Mouse (Mus musculus) adrenal gland, postnatal 10 days (tissue): ENCODE data around the gene Shisa4. TPM values are rescaled to one million over a fixed set of nuclear protein-coding genes. Genes with fewer than 3 reads are reported as not detected.
"Not testable (repeated sequence)": the region's sequence is repeated elsewhere in the genome, so short reads cannot be mapped to it uniquely, and the experiment has no call there.

Source experiments
- DNase-seq: peaks from one replicate; pipeline ENCODE4 v3.0.0; 2021; ENCODE audit warnings: mixed read lengths
- long read RNA-seq, 2 experiments: library from polyadenylated mRNA; stranded (forward); transcript quantifications; one replicate each; pipeline ENCODE4 v2.0.0; 2021
- total RNA-seq, 2 experiments: library from RNA; stranded (reverse); gene quantifications; 2 replicates each; pipeline ENCODE4 v1.2.3; 2021

The Shisa4 gene
- total RNA-seq: 10 to 100 TPM; 13.9 to 31.8 TPM
- long read RNA-seq, experiment 1, transcript Shisa4-201 (5 exons, 1,763 nt): major isoform, 8 of 16 reads
- long read RNA-seq, experiment 1, partial matches to known transcripts: 5 of 16 reads
- long read RNA-seq, experiment 1, other reads (novel, unspliced or antisense): 2 of 16 reads
- long read RNA-seq, experiment 2, transcript Shisa4-201 (5 exons, 1,763 nt): major isoform, 14 of 14 reads
- long read RNA-seq, experiment 2, partial matches to known transcripts: 0 of 14 reads
- long read RNA-seq, experiment 2, other reads (novel, unspliced or antisense): 0 of 14 reads

GRCm38 (mm10) chr1:135374868-135375581, at the start of gene Shisa4:
TSS of gene Shisa4 (minus strand) at chr1:135375237.
- peak; percentile 79 for DNase-seq

- no peak for DNase-seq
These were observed 47.7 kb upstream of the Shisa4 start for GRCm38 (mm10) chr1:135422772-135423171.

GRCm38 (mm10) chr1:135413996-135414395, 39.0 kb upstream of the Shisa4 start:
- DNase-seq: peak; percentile 51

- DNase-seq: no peak
These were observed 37.1 kb upstream of the Shisa4 start for GRCm38 (mm10) chr1:135412130-135412529.

DNA sequence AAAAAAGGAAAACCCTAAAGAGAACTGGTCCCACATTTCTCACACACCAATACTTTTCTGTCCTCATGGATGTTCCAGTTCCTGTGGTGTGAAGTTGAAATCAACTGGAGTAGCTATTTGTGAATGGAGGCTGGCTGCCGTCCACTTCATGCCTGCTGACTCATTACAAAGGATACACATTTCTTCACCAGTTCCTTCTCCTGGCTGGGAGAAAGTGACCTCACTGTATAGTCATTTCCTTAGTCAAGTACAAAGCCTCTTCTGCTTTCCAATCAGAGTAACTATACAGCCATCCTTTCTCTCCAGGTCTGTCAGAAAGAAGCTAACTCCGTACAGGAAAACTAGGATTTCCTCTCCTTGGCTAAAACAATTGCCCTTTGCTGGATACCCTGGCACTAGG, 35.9 kb upstream of the Shisa4 start:
- peak; percentile 67 for DNase-seq

- no peak for DNase-seq
These were observed 33.9 kb upstream of the Shisa4 start for GRCm38 (mm10) chr1:135408973-135409372.

DNA sequence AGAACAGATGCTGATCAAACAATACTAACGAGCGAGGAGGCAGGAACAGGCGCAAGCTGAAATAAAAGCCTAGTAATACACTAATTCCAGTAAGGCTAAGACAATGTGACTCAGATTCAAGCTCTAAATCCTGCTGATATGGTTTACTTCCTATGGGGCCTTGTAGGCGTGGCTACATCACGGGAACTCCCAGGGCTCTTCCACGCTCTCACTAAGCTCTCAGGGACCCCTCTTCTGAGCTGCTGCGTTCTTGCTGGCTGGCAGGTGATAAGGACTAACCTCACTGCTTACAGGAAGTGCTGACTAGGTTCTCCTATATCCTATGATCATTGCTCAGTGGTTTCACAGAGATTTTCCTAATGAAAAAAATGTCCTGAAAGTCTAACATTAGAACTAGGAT, 30.3 kb upstream of the Shisa4 start:
- DNase-seq: no peak

DNA sequence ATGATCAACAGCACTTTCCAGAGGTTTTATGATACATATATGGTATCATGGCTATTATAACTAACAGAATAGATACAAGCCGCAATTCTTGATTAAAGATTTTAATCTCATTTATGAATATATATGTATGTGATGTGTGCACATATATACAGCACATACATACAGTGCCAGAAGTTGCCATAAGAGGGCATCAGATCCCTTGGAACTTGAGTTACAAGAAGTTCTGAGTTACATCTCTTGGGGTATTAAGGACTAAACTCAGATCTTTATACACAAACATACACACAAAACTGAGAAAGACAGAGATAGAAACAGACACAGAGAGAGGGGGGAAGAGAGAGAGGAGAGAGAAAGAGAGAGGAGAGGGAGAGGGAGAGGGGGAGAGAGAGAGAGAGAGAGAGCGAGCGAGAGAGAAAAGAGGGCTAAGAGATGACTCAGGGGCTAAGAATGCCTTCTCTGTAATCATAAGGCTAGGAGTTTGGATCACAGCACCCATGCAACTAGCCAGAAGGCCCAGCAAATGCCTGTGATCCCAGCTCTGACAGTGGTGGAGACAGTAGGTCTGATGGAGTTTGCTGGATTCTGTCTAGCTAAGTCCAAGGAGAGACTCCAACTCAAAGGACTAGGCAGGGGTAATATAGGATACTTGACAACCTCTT, 26.5 kb upstream of the Shisa4 start:
- DNase-seq: no peak

GRCm38 (mm10) chr1:135399466-135399865, 24.4 kb upstream of the Shisa4 start:
- no peak for DNase-seq

DNA sequence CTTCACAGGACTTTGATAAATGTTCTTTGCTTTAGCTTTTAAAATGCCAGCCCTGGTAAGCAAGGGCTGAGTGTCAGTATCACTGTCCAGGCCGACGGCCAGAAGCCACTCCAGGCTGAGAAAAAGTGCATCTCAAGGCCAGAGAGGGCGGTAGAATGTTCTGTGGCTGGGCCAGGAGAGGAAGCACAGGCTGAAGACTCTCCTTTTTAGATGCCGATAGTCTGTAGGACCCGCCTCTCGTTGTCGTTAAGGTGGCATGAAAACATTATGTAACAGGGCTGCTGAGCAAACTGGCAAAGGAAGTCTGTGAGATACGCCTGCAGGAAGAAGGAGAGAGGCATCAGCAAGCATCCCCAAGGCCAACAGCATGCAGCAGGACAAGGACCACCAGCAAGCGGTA, 10.1 kb upstream of the Shisa4 start:
- no peak for DNase-seq

DNA sequence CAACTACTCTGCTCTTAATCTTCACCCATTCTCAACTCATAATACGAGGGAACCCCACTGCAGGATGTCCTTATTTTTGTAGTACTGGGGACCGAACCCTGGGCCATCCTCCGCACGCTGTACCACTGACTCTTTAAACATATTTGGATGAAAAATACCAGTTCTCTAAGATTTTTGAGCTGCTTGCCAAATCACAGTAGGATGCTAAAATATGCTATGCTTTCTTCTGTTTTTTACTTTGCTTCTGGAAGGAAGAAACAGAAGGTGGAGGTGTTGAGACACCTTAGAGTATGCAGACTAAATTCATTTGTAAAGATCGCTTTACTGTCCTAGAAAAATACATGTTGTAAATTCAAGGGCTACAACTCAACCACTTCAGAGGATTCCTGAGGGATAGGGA, 9.1 kb upstream of the Shisa4 start:
- no peak for DNase-seq

- not testable (repeated sequence) for DNase-seq
These were observed 6.5 kb upstream of the Shisa4 start for GRCm38 (mm10) chr1:135381560-135381959.

DNA sequence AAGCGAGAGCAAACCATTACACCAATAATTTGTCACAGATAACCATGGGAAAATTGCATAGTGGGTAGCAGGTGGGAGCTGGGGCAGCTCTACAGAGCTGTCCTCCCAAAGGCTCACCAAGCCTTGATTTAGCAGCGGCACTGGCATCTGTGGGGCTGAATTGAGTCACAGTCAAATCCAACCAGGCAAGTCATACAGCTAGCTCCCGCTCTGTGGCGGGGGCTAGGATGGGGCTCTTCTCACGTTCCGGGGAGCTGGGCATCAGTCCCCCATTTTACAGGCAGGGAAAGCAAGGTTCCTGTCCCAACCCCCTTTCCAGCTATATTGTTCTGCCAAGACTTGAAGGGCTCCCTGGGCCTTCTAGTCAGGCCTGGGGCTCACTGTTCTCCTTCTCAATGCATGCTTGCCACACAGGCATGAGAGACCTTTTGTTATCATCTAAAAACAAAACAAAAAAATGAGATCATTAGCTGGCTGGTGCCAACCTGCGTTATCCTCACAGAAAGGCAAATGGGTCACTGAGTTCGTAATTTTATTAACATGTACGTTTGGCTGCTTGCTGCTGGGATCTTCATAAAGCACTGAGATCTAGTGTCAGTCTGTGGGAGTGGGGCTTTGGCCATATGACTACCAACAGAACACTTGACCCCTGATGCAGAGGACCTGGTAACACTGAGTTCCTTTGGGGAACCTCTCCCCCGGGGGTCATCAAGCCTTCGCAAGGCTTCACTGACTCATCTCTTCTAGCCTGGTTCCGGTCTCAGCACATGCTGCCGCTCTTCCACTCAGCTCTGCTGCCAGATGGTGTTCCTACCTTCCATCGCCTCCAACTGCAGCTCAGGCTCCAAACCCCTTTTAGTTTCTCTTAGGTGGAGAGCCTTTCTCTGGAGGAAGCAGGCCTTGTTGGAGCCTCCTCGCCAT, 5.3 kb upstream of the Shisa4 start:
- no peak for DNase-seq

DNA sequence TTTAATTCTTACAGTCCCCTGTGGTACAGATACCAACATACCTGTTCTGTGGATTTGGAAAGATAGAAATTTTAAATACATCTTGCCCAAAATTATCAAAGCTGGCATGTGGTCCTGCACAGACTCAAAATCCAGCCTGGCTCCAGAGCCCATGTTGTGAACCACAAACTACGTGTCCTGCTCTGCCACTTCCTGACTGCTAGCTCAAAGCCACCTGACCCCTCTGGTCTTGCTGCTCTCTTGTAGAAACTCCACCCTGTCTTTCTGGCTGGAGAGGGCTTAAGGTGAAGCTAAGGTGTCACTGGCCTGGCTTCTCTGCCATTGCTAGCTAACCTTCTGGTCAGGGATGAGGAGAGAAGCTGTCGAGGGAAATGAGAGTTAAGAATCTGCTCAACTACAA, 4.0 kb upstream of the Shisa4 start:
- DNase-seq: no peak

- no peak for DNase-seq
These were observed 3.5 kb upstream of the Shisa4 start for GRCm38 (mm10) chr1:135378576-135378975.

GRCm38 (mm10) chr1:135374175-135374867, 716 bp downstream of the Shisa4 start:
- peak; percentile 34 for DNase-seq

- DNase-seq: no peak
These were observed 1.8 kb downstream of the Shisa4 start for GRCm38 (mm10) chr1:135373171-135373677.

DNA sequence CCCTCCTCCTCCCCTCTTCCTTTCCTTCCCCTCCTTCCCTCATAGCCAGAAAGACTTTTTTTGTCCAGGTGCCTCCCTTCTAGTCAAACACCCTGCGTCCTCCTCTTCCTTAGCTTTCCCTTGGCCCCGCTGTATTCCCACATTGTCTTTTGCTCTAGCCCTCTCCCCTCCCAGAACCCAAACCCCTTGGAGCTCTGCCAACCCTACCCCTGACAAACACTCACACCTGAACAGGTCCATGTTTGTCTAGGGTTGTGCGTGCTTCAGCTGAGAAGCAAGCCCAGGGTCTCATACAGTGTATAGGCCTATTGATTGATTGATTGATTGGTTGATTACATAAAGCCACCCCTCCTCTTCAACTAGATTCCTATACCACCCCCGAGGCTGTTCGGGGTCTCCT, 5.6 kb downstream of the Shisa4 start:
- DNase-seq: no peak

DNA sequence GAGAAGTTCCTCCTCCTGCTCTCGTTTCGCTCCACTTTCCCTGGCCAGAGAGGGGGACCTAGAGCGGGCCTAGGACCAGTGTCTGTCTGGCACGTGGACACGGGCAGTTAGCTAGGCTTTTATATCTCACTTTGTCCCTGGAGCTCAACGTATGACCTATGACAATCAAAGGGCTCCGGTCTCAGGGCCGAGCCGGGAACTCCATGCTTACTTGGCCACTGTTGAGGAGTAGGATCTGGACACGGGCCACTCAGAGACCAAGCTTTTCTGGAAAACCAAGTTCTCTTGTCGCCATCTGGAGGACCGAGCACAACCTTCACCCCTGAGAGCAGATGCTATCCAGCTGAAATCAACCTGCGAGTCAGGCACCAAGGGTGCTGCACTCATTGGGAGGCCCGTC, 6.1 kb downstream of the Shisa4 start:
- peak; percentile 76 for DNase-seq

GRCm38 (mm10) chr1:135368245-135368644, 6.8 kb downstream of the Shisa4 start:
- DNase-seq: peak; percentile 90

- DNase-seq: no peak
These were observed 7.4 kb downstream of the Shisa4 start for GRCm38 (mm10) chr1:135367595-135367994.
